Mouse (Mus musculus): ENCODE data around the gene Cse1l. TPM values are rescaled to one million over a fixed set of nuclear protein-coding genes. Genes with fewer than 3 reads are reported as not detected.

Gene Cse1l
- polyA plus RNA-seq, 1 experiment from 2014 or later, result 86.5 TPM

GRCm38 (mm10) chr2:166948936-166949335 lies 43.1 kb downstream of the Cse1l start:
- H3K4me3 ChIP-seq (ENCODE audit: low read length), result no peak overlapping the region
- WGBS, result 86% methylated on average over 10 of the region's 10 CpGs
- H3K36me3 ChIP-seq (ENCODE audit: control insufficient read depth, insufficient read depth), result peaks cover 59% of the 10 kb centered on the region
- no peaks in the 10 kb centered on the region for H3K9me3 ChIP-seq (replicated peaks; ENCODE audit: control insufficient read depth, low read length)
- H3K27ac ChIP-seq (ENCODE audit: low read length), result no peak overlapping the region
- H3K4me1 ChIP-seq (ENCODE audit: control insufficient read depth, insufficient read depth, low read length), result peaks cover 5% of the 10 kb centered on the region
- ATAC-seq (replicated peaks; ENCODE audit: extremely low read depth, insufficient read depth, low FRiP score), result no peak
- H3K27me3 ChIP-seq (ENCODE audit: control insufficient read depth, insufficient read depth, low read length), result no peaks in the 10 kb centered on the region
- no peak overlapping the region for H3K9ac ChIP-seq (ENCODE audit: low read length)
- no peak overlapping the region for H3K4me2 ChIP-seq (ENCODE audit: low read depth, low read length)

- Histone ChIP-seq H3K27ac (ENCODE audit: low read length) (no peak overlapping the region), H3K9ac (ENCODE audit: low read length) (no peak overlapping the region), H3K9me3 (replicated peaks; ENCODE audit: control insufficient read depth, low read length) (no peaks in the 10 kb centered on the region), H3K4me2 (ENCODE audit: low read depth, low read length) (no peak overlapping the region), H3K27me3 (ENCODE audit: control insufficient read depth, insufficient read depth, low read length) (no peaks in the 10 kb centered on the region), H3K4me3 (ENCODE audit: low read length) (no peak overlapping the region), H3K36me3 (ENCODE audit: control insufficient read depth, insufficient read depth) (peaks cover 61% of the 10 kb centered on the region), H3K4me1 (ENCODE audit: control insufficient read depth, insufficient read depth, low read length) (peaks cover 5% of the 10 kb centered on the region)
- WGBS, result 71% methylated on average over 14 of the region's 14 CpGs
- no peak for ATAC-seq (replicated peaks; ENCODE audit: extremely low read depth, insufficient read depth, low FRiP score)
Measured at GRCm38 (mm10) chr2:166950853-166951648, 45.2 kb downstream of the Cse1l start.

GRCm38 (mm10) chr2:166952151-166952550 lies 46.3 kb downstream of the Cse1l start:
- Histone ChIP-seq H3K9ac (ENCODE audit: low read length) (no peak overlapping the region), H3K4me2 (ENCODE audit: low read depth, low read length) (no peak overlapping the region), H3K4me3 (ENCODE audit: low read length) (no peak overlapping the region), H3K27me3 (ENCODE audit: control insufficient read depth, insufficient read depth, low read length) (no peaks in the 10 kb centered on the region), H3K9me3 (replicated peaks; ENCODE audit: control insufficient read depth, low read length) (no peaks in the 10 kb centered on the region), H3K36me3 (ENCODE audit: control insufficient read depth, insufficient read depth) (peaks cover 55% of the 10 kb centered on the region), H3K27ac (ENCODE audit: low read length) (no peak overlapping the region), H3K4me1 (ENCODE audit: control insufficient read depth, insufficient read depth, low read length) (peaks cover 5% of the 10 kb centered on the region)
- no peak for ATAC-seq (replicated peaks; ENCODE audit: extremely low read depth, insufficient read depth, low FRiP score)
- 71% methylated on average over 6 of the region's 6 CpGs for WGBS

- Histone ChIP-seq H3K4me2 (ENCODE audit: low read depth, low read length) (no peak overlapping the region), H3K4me3 (ENCODE audit: low read length) (no peak overlapping the region), H3K9me3 (replicated peaks; ENCODE audit: control insufficient read depth, low read length) (no peaks in the 10 kb centered on the region), H3K27ac (ENCODE audit: low read length) (no peak overlapping the region), H3K36me3 (ENCODE audit: control insufficient read depth, insufficient read depth) (peaks cover 26% of the 10 kb centered on the region), H3K27me3 (ENCODE audit: control insufficient read depth, insufficient read depth, low read length) (no peaks in the 10 kb centered on the region), H3K9ac (ENCODE audit: low read length) (no peak overlapping the region), H3K4me1 (ENCODE audit: control insufficient read depth, insufficient read depth, low read length) (no peaks in the 10 kb centered on the region; the same call in 1 of the 2 replicates)
- 57% methylated on average over 7 of the region's 7 CpGs for WGBS
- no peak for ATAC-seq (replicated peaks; ENCODE audit: extremely low read depth, insufficient read depth, low FRiP score)
Measured at GRCm38 (mm10) chr2:166956805-166957204, 51.0 kb downstream of the Cse1l start.

- H3K36me3 ChIP-seq (ENCODE audit: control insufficient read depth, insufficient read depth), result peaks cover 8% of the 10 kb centered on the region; the same call in 1 of the 2 replicates
- 85% methylated on average over 8 of the region's 8 CpGs for WGBS
- no peaks in the 10 kb centered on the region for H3K9me3 ChIP-seq (replicated peaks; ENCODE audit: control insufficient read depth, low read length)
- H3K9ac ChIP-seq (ENCODE audit: low read length), result no peak overlapping the region
- H3K27ac ChIP-seq (ENCODE audit: low read length), result no peak overlapping the region
- ATAC-seq (replicated peaks; ENCODE audit: extremely low read depth, insufficient read depth, low FRiP score), result no peak
- H3K4me1 ChIP-seq (ENCODE audit: control insufficient read depth, insufficient read depth, low read length), result no peaks in the 10 kb centered on the region
- H3K4me3 ChIP-seq (ENCODE audit: low read length), result no peak overlapping the region
- no peaks in the 10 kb centered on the region for H3K27me3 ChIP-seq (ENCODE audit: control insufficient read depth, insufficient read depth, low read length)
- H3K4me2 ChIP-seq (ENCODE audit: low read depth, low read length), result no peak overlapping the region
Measured at GRCm38 (mm10) chr2:166960648-166961330, 54.9 kb downstream of the Cse1l start.

- ATAC-seq (replicated peaks; ENCODE audit: extremely low read depth, insufficient read depth, low FRiP score), result no peak
- H3K36me3 ChIP-seq (ENCODE audit: control insufficient read depth, insufficient read depth), result peaks cover 8% of the 10 kb centered on the region; the same call in 1 of the 2 replicates
- no peaks in the 10 kb centered on the region for H3K4me1 ChIP-seq (ENCODE audit: control insufficient read depth, insufficient read depth, low read length)
Measured at GRCm38 (mm10) chr2:166963257-166963656, 57.4 kb downstream of the Cse1l start.

GRCm38 (mm10) chr2:166964773-166965172 lies 58.9 kb downstream of the Cse1l start:
- WGBS, result 84% methylated on average over 2 of the region's 2 CpGs
- peaks cover 3% of the 10 kb centered on the region; the same call in 1 of the 2 replicates for H3K4me1 ChIP-seq (ENCODE audit: control insufficient read depth, insufficient read depth, low read length)
- no peak overlapping the region for H3K4me2 ChIP-seq (ENCODE audit: low read depth, low read length)
- no peak for ATAC-seq (replicated peaks; ENCODE audit: extremely low read depth, insufficient read depth, low FRiP score)
- no peak overlapping the region for H3K9ac ChIP-seq (ENCODE audit: low read length)
- peaks cover 5% of the 10 kb centered on the region; the same call in 1 of the 2 replicates for H3K36me3 ChIP-seq (ENCODE audit: control insufficient read depth, insufficient read depth)
- H3K27me3 ChIP-seq (ENCODE audit: control insufficient read depth, insufficient read depth, low read length), result no peaks in the 10 kb centered on the region
- H3K4me3 ChIP-seq (ENCODE audit: low read length), result no peak overlapping the region
- no peaks in the 10 kb centered on the region for H3K9me3 ChIP-seq (replicated peaks; ENCODE audit: control insufficient read depth, low read length)
- no peak overlapping the region for H3K27ac ChIP-seq (ENCODE audit: low read length)

More at GRCm38 (mm10) chr2:166963257-166963656, 57.4 kb downstream of the Cse1l start:
- H3K27ac ChIP-seq (ENCODE audit: low read length), result no peak overlapping the region
- H3K9me3 ChIP-seq (replicated peaks; ENCODE audit: control insufficient read depth, low read length), result no peaks in the 10 kb centered on the region
- H3K4me3 ChIP-seq (ENCODE audit: low read length), result no peak overlapping the region
- no peak overlapping the region for H3K4me2 ChIP-seq (ENCODE audit: low read depth, low read length)
- H3K27me3 ChIP-seq (ENCODE audit: control insufficient read depth, insufficient read depth, low read length), result no peaks in the 10 kb centered on the region
- H3K9ac ChIP-seq (ENCODE audit: low read length), result no peak overlapping the region
- WGBS, result 84% methylated on average over 8 of the region's 8 CpGs

- Histone ChIP-seq H3K4me3 (ENCODE audit: low read length) (no peak overlapping the region), H3K4me1 (ENCODE audit: control insufficient read depth, insufficient read depth, low read length) (peaks cover 30% of the 10 kb centered on the region), H3K27me3 (ENCODE audit: control insufficient read depth, insufficient read depth, low read length) (no peaks in the 10 kb centered on the region), H3K4me2 (ENCODE audit: low read depth, low read length) (no peak overlapping the region), H3K9me3 (replicated peaks; ENCODE audit: control insufficient read depth, low read length) (no peaks in the 10 kb centered on the region), H3K9ac (ENCODE audit: low read length) (no peak overlapping the region), H3K36me3 (ENCODE audit: control insufficient read depth, insufficient read depth) (no peaks in the 10 kb centered on the region), H3K27ac (ENCODE audit: low read length) (no peak overlapping the region)
- ATAC-seq (replicated peaks; ENCODE audit: extremely low read depth, insufficient read depth, low FRiP score), result no peak
- WGBS, result 45% methylated on average over 1 of the region's 1 CpGs
Measured at GRCm38 (mm10) chr2:166973153-166973552, 67.3 kb downstream of the Cse1l start.

Measured in heart, embryonic 16.5 days (tissue).